Mouse (Mus musculus) ES-E14 (cell line): ENCODE measurements around the gene Lcp1. TPM values are rescaled to one million over a fixed set of nuclear protein-coding genes. Genes with fewer than 3 reads are reported as not detected.

Experiments used
- DNase-seq: peaks from one replicate; pipeline ENCODE4 v3.0.0-alpha.2; 2013; ENCODE audit warnings: low read depth, low spot score
- H3K27ac ChIP-seq: 2 replicates; pipeline ENCODE4 v1.5.1; 2012; ENCODE audit warnings: low read depth, mild to moderate bottlenecking, low read length, moderate library complexity, mixed read lengths; ENCODE audit not compliant: poor library complexity, insufficient read depth, severe bottlenecking
- H3K36me3 ChIP-seq: 2 replicates; pipeline ENCODE4 v1.6.1; 2012; ENCODE audit warnings: mild to moderate bottlenecking, low read length, moderate library complexity, mixed read lengths; ENCODE audit not compliant: control insufficient read depth, poor library complexity, insufficient read depth, severe bottlenecking
- H3K4me1 ChIP-seq, 2 experiments: fragments of 150-350 bp in 1 of 2; sonication (generic) in 1 of 2; 2 replicates each; pipeline ENCODE4 v1.6.1; 2012; ENCODE audit warnings: low read length in 2 of 2, mild to moderate bottlenecking in 1 of 2, mixed read lengths in 1 of 2; ENCODE audit not compliant: control insufficient read depth in 2 of 2, insufficient read depth in 2 of 2, poor library complexity in 1 of 2
- H3K4me3 ChIP-seq, 2 experiments: fragments of 150-350 bp in 1 of 2; sonication (generic) in 1 of 2; 2 replicates each; pipeline ENCODE4 v1.5.1; 2012; ENCODE audit warnings: low read length in 2 of 2, low read depth in 1 of 2, mild to moderate bottlenecking in 1 of 2, mixed read lengths in 1 of 2; ENCODE audit not compliant: insufficient read depth in 1 of 2, poor library complexity in 1 of 2, severe bottlenecking in 1 of 2
- H3K9ac ChIP-seq: 2 replicates; pipeline ENCODE4 v1.6.1; 2012; ENCODE audit warnings: low read depth, mild to moderate bottlenecking, low read length, mixed read lengths; ENCODE audit not compliant: poor library complexity, insufficient read depth, severe bottlenecking
- H3K9me3 ChIP-seq: fragments of 150-350 bp; sonication (generic); 2 replicates; pipeline ENCODE4 v1.6.1; 2012; ENCODE audit warnings: low read depth, mild to moderate bottlenecking, low read length; ENCODE audit not compliant: control insufficient read depth, insufficient read depth
- CHD2 ChIP-seq: IDR thresholded peaks from 2 replicates; pipeline ENCODE4 v1.6.1; 2014; ENCODE audit warnings: mild to moderate bottlenecking, low read depth, low read length, inconsistent platforms
- HCFC1 ChIP-seq: IDR thresholded peaks from 2 replicates; pipeline ENCODE4 v1.6.1; 2012; ENCODE audit warnings: low read length, inconsistent platforms, borderline replicate concordance; ENCODE audit not compliant: insufficient read depth
- MAFK ChIP-seq: IDR thresholded peaks from 2 replicates; pipeline ENCODE4 v1.6.1; 2014; ENCODE audit warnings: mild to moderate bottlenecking, low read depth, low read length, inconsistent platforms; ENCODE audit not compliant: insufficient read depth
- ZC3H11A ChIP-seq: IDR thresholded peaks from 2 replicates; pipeline ENCODE4 v1.6.1; 2012; ENCODE audit warnings: low read depth, mild to moderate bottlenecking, inconsistent platforms, low read length, borderline replicate concordance
- ZNF384 ChIP-seq: IDR thresholded peaks from 2 replicates; pipeline ENCODE4 v1.6.1; 2012; ENCODE audit warnings: low read depth, low read length, inconsistent platforms
- in situ Hi-C, 2 experiments: fragments of 600-800 bp; cut with MboI; formaldehyde crosslinking; loops; one replicate each; pipeline ENCODE4 v1.15.1; 2025; ENCODE audit warnings: low sequenced_read_pairs in 2 of 2, inconsistent platforms in 1 of 2; ENCODE audit not compliant: unreplicated experiment in 2 of 2
- total RNA-seq: library from RNA; depleted of rRNA; stranded (reverse); fragments of 300-350 nt; gene quantifications from 2 replicates; pipeline ENCODE4 v1.2.3, GENCODE M21; 2012

Gene Lcp1
- total RNA-seq, 1 experiment, result 2.8 TPM

- in situ Hi-C loops, result no loop called here
- DNase-seq, result no peak
- H3K4me1 ChIP-seq, result no peaks in the 10 kb centered on the region
- H3K9me3 ChIP-seq, result no peaks in the 10 kb centered on the region
- H3K9ac ChIP-seq, result no peak overlapping the region
- no peaks in the 10 kb centered on the region for H3K36me3 ChIP-seq
- no peak overlapping the region for H3K4me3 ChIP-seq
- TF ChIP-seq MAFK, result no peak
- TF ChIP-seq ZNF384, result no peak
- no peak for TF ChIP-seq HCFC1
- TF ChIP-seq ZC3H11A, result no peak
- no peak for TF ChIP-seq CHD2
- H3K27ac ChIP-seq, result no peak overlapping the region
These were observed 59.8 kb downstream of the Lcp1 start for GRCm38 (mm10) chr14:75190683-75191082.

- TF ChIP-seq MAFK, result no peak
- no peak for TF ChIP-seq HCFC1
- no peak for TF ChIP-seq ZNF384
- no peak for TF ChIP-seq ZC3H11A
- TF ChIP-seq CHD2, result no peak
- Histone ChIP-seq H3K9ac (no peak overlapping the region), H3K9me3 (no peaks in the 10 kb centered on the region), H3K4me1 (no peaks in the 10 kb centered on the region), H3K27ac (no peak overlapping the region), H3K36me3 (no peaks in the 10 kb centered on the region), H3K4me3 (no peak overlapping the region)
- in situ Hi-C loops, result no loop called here
- DNase-seq, result no peak
These were observed 61.5 kb downstream of the Lcp1 start for GRCm38 (mm10) chr14:75192427-75192826.

- H3K4me3 ChIP-seq, result no peak overlapping the region
- no peaks in the 10 kb centered on the region for H3K36me3 ChIP-seq
- no peaks in the 10 kb centered on the region for H3K9me3 ChIP-seq
- no peak overlapping the region for H3K27ac ChIP-seq
- no peak overlapping the region for H3K9ac ChIP-seq
- no peaks in the 10 kb centered on the region for H3K4me1 ChIP-seq
- no peak for TF ChIP-seq ZNF384
- no peak for TF ChIP-seq CHD2
- no peak for TF ChIP-seq ZC3H11A
- TF ChIP-seq MAFK, result no peak
- no peak for DNase-seq
- in situ Hi-C loops, result no loop called here
These were observed 62.0 kb downstream of the Lcp1 start for GRCm38 (mm10) chr14:75192858-75193257.

GRCm38 (mm10) chr14:75195530-75195929 is 64.6 kb downstream of the Lcp1 start:
- H3K9ac ChIP-seq, result no peak overlapping the region
- in situ Hi-C loops, result no loop called here
- DNase-seq, result no peak
- H3K27ac ChIP-seq, result no peak overlapping the region
- H3K4me3 ChIP-seq, result no peak overlapping the region
- no peaks in the 10 kb centered on the region for H3K9me3 ChIP-seq
- no peak for TF ChIP-seq HCFC1
- TF ChIP-seq MAFK, result no peak
- H3K36me3 ChIP-seq, result no peaks in the 10 kb centered on the region
- H3K4me1 ChIP-seq, result no peaks in the 10 kb centered on the region

GRCm38 (mm10) chr14:75197027-75197426 is 66.1 kb downstream of the Lcp1 start:
- no peak for TF ChIP-seq CHD2
- no peak for TF ChIP-seq ZNF384
- no peak for TF ChIP-seq MAFK
- no peak for TF ChIP-seq HCFC1
- peak; percentile 30; the same call in 1 of the 2 replicates for TF ChIP-seq ZC3H11A
- DNase-seq, result peak; percentile 60
- Histone ChIP-seq H3K4me1 (no peaks in the 10 kb centered on the region), H3K27ac (no peak overlapping the region), H3K9ac (no peak overlapping the region), H3K4me3 (no peak overlapping the region), H3K36me3 (no peaks in the 10 kb centered on the region), H3K9me3 (no peaks in the 10 kb centered on the region)
- in situ Hi-C loops, result no loop called here
